Mouse (Mus musculus) ES-CJ7 (cell line): Measurements from ENCODE around the gene Gm12166.

Experiments used
- DNase-seq: peaks from one replicate; pipeline ENCODE4 v3.0.0; 2011; ENCODE audit warnings: low read depth, low spot score

Gm12166 gene

GRCm38 (mm10) chr11:46052105-46052659, at the start of gene Gm12166:
TSS of gene Gm12166 (minus strand) at chr11:46052321.
- peak; percentile 70 for DNase-seq

GRCm38 (mm10) chr11:46097062-46097461, 44.9 kb upstream of the Gm12166 start:
- no peak for DNase-seq

GRCm38 (mm10) chr11:46096265-46096649, 44.1 kb upstream of the Gm12166 start:
- no peak for DNase-seq

GRCm38 (mm10) chr11:46095477-46096264, 43.5 kb upstream of the Gm12166 start:
- no peak for DNase-seq

GRCm38 (mm10) chr11:46092121-46092520, 40.0 kb upstream of the Gm12166 start:
- DNase-seq: no peak

- no peak for DNase-seq
Observed at GRCm38 (mm10) chr11:46090951-46091667, 39.0 kb upstream of the Gm12166 start.

- no peak for DNase-seq
Observed at GRCm38 (mm10) chr11:46090036-46090725, 38.1 kb upstream of the Gm12166 start.

- DNase-seq: no peak
Observed at GRCm38 (mm10) chr11:46089081-46089713, 37.1 kb upstream of the Gm12166 start.

- no peak for DNase-seq
Observed at GRCm38 (mm10) chr11:46086446-46086845, 34.3 kb upstream of the Gm12166 start.

- no peak for DNase-seq
Observed at GRCm38 (mm10) chr11:46085398-46086163, 33.5 kb upstream of the Gm12166 start.

GRCm38 (mm10) chr11:46084568-46084967, 32.4 kb upstream of the Gm12166 start:
- no peak for DNase-seq

GRCm38 (mm10) chr11:46083835-46084444, 31.8 kb upstream of the Gm12166 start:
- no peak for DNase-seq

- DNase-seq: no peak
Observed at GRCm38 (mm10) chr11:46083405-46083804, 31.3 kb upstream of the Gm12166 start.

GRCm38 (mm10) chr11:46081075-46081474, 29.0 kb upstream of the Gm12166 start:
- DNase-seq: no peak

- DNase-seq: no peak
Observed at GRCm38 (mm10) chr11:46077732-46078375, 25.7 kb upstream of the Gm12166 start.

- no peak for DNase-seq
Observed at GRCm38 (mm10) chr11:46077304-46077703, 25.2 kb upstream of the Gm12166 start.

GRCm38 (mm10) chr11:46076442-46077158, 24.5 kb upstream of the Gm12166 start:
- peak; percentile 59 for DNase-seq

GRCm38 (mm10) chr11:46075507-46075906, 23.4 kb upstream of the Gm12166 start:
- DNase-seq: no peak
